18 mouse cellular contexts compared by ENCODE assay signal in genomic region chr14:18396206-18396764, GRCm38 (mm10).
"Had no signal": no experiment of that assay in that cellular context is flagged by ENCODE, and none has a peak within 500 bp of the region (broad histone marks: within the 10 kb centered on the region; RNA-seq: fewer than 3 reads in every experiment).

No protein-coding gene starts in this region.

- H3K9ac ChIP-seq: limb, embryonic 12.5 days; limb, embryonic 15.5 days; liver, embryonic 14.5 days; liver, postnatal 0 days; lung, embryonic 14.5 days; midbrain, embryonic 13.5 days; neural tube, embryonic 13.5 days; stomach, embryonic 15.5 days had no signal

- H3K4me2 ChIP-seq: limb, embryonic 12.5 days; limb, embryonic 15.5 days; liver, embryonic 11.5 days; lung, embryonic 14.5 days; midbrain, embryonic 13.5 days; neural tube, embryonic 13.5 days; stomach, embryonic 15.5 days had no signal

- ATAC-seq: liver, postnatal 0 days; lung, postnatal 0 days; midbrain, embryonic 13.5 days; midbrain, embryonic 16.5 days had no signal

- H3K36me3 ChIP-seq: limb, embryonic 12.5 days; limb, embryonic 15.5 days; midbrain, embryonic 13.5 days; neural tube, embryonic 13.5 days; stomach, embryonic 15.5 days had no signal

- H3K27me3 ChIP-seq: limb, embryonic 12.5 days; limb, embryonic 15.5 days; midbrain, embryonic 13.5 days; neural tube, embryonic 13.5 days; stomach, embryonic 15.5 days had no signal

- H3K4me1 ChIP-seq: midbrain, embryonic 13.5 days; neural tube, embryonic 13.5 days; stomach, embryonic 15.5 days had no signal

- H3K9me3 ChIP-seq: limb, embryonic 12.5 days; limb, embryonic 15.5 days; midbrain, embryonic 13.5 days; neural tube, embryonic 13.5 days; stomach, embryonic 15.5 days had no signal

- H3K27ac ChIP-seq: limb, embryonic 12.5 days; limb, embryonic 15.5 days; liver, embryonic 14.5 days; macrophage; midbrain, embryonic 13.5 days; neural tube, embryonic 13.5 days; stomach, embryonic 15.5 days had no signal

- DNase-seq: left cerebral cortex, postnatal 4 days; liver, postnatal 0 days; lung, embryonic 14.5 days; retina, postnatal 1 day; right cerebral cortex, postnatal 25 days; spleen, adult 18-20 months; thymus, postnatal 25 days had no signal

- H3K4me3 ChIP-seq: limb, embryonic 12.5 days; limb, embryonic 15.5 days; midbrain, embryonic 13.5 days; myocyte; neural tube, embryonic 13.5 days; stomach, embryonic 15.5 days had no signal
